Mouse (Mus musculus): ENCODE results near the gene Cnbd2. TPM values are rescaled to one million over a fixed set of nuclear protein-coding genes. Genes with fewer than 3 reads are reported as not detected.

Gene Cnbd2
- polyA plus RNA-seq, 1 experiment from 2014 or later: 3.4 TPM

DNA sequence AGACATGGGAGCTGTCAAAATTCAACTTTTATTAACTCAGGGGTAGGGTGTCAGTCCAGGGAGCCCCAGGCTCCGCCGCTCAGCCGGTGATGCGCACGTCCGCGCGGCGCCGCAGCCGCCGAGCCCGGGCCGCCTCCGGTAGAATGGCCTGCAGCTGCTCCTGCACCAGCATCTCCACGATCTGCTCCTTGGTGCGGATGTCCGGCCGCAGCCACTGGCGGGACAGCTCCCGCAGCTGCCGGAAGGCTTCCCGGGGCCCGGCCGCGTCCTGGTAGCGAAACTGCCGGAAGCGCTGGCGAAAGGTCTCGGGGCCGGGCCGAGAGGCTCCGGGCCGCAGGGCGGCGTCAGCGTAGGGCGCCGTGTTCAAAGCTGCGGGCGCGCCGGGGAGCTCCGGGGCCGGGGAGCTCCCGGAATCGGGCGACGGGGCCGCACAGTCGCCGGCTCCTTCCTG lies 233 bp upstream of the Cnbd2 start:
- Histone ChIP-seq H3K27ac (replicated peaks; ENCODE audit: low read depth, low read length) (peak overlapping the region; percentile 96), H3K27me3 (ENCODE audit: control insufficient read depth, insufficient read depth, low read length) (no peaks in the 10 kb centered on the region), H3K4me2 (ENCODE audit: low read depth, low read length) (peak overlapping the region; percentile 76), H3K9ac (replicated peaks; ENCODE audit: low read length) (peak overlapping the region; percentile 95), H3K4me1 (ENCODE audit: control insufficient read depth, insufficient read depth, low read length) (no peaks in the 10 kb centered on the region), H3K4me3 (ENCODE audit: low read depth, low read length) (peak overlapping the region; percentile 93), H3K9me3 (replicated peaks; ENCODE audit: control insufficient read depth, low read length) (no peaks in the 10 kb centered on the region), H3K36me3 (replicated peaks; ENCODE audit: control insufficient read depth, insufficient read depth, low read depth, low read length) (no peaks in the 10 kb centered on the region)
- WGBS: under 1% methylated on average over 53 of the region's 53 CpGs
- ATAC-seq (replicated peaks; ENCODE audit: insufficient number of reproducible peaks, low FRiP score, low TSS enrichment, low read depth): peak; percentile 66
- peak; percentile 60 for DNase-seq (ENCODE audit: low spot score)

DNA sequence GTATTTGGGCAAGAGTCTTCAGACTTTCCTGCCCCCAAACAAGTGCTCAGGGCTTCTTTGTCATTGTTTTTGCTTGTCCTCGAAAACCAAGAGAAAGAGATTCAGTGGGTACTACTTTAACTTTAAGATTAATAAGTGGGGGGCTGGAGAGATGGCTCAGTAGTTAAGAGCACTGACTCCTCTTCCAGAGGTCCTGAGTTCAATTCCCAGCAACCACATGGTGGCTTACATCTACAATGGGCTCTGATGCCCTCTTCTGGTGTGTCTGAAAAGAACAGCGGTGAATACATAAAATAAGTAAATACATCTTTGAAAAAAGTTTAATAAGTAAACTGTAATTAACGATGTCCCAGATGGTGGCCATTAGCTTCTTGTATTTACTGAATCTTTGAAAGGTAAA lies 1.1 kb downstream of the Cnbd2 start:
- peak overlapping the region; percentile 76 for H3K4me2 ChIP-seq (ENCODE audit: low read depth, low read length)
- no peak for DNase-seq (ENCODE audit: low spot score)
- no peaks in the 10 kb centered on the region for H3K36me3 ChIP-seq (replicated peaks; ENCODE audit: control insufficient read depth, insufficient read depth, low read depth, low read length)
- no peaks in the 10 kb centered on the region for H3K27me3 ChIP-seq (ENCODE audit: control insufficient read depth, insufficient read depth, low read length)
- WGBS: 49% methylated on average over 3 of the region's 3 CpGs
- peak overlapping the region; percentile 93 for H3K4me3 ChIP-seq (ENCODE audit: low read depth, low read length)
- no peaks in the 10 kb centered on the region for H3K4me1 ChIP-seq (ENCODE audit: control insufficient read depth, insufficient read depth, low read length)
- H3K9me3 ChIP-seq (replicated peaks; ENCODE audit: control insufficient read depth, low read length): no peaks in the 10 kb centered on the region
- no peak for ATAC-seq (replicated peaks; ENCODE audit: insufficient number of reproducible peaks, low FRiP score, low TSS enrichment, low read depth)
- H3K9ac ChIP-seq (replicated peaks; ENCODE audit: low read length): peak overlapping the region; percentile 95
- H3K27ac ChIP-seq (replicated peaks; ENCODE audit: low read depth, low read length): no peak overlapping the region

GRCm38 (mm10) chr2:156314811-156315210 lies 2.7 kb downstream of the Cnbd2 start:
- no peak overlapping the region for H3K4me2 ChIP-seq (ENCODE audit: low read depth, low read length)
- no peaks in the 10 kb centered on the region for H3K36me3 ChIP-seq (replicated peaks; ENCODE audit: control insufficient read depth, insufficient read depth, low read depth, low read length)
- no peak overlapping the region for H3K4me3 ChIP-seq (ENCODE audit: low read depth, low read length)
- H3K27me3 ChIP-seq (ENCODE audit: control insufficient read depth, insufficient read depth, low read length): no peaks in the 10 kb centered on the region
- H3K27ac ChIP-seq (replicated peaks; ENCODE audit: low read depth, low read length): no peak overlapping the region
- no peaks in the 10 kb centered on the region for H3K4me1 ChIP-seq (ENCODE audit: control insufficient read depth, insufficient read depth, low read length)
- no peak overlapping the region for H3K9ac ChIP-seq (replicated peaks; ENCODE audit: low read length)
- no peaks in the 10 kb centered on the region for H3K9me3 ChIP-seq (replicated peaks; ENCODE audit: control insufficient read depth, low read length)
- DNase-seq (ENCODE audit: low spot score): no peak
- 89% methylated on average over 6 of the region's 6 CpGs for WGBS
- ATAC-seq (replicated peaks; ENCODE audit: insufficient number of reproducible peaks, low FRiP score, low TSS enrichment, low read depth): no peak

DNA sequence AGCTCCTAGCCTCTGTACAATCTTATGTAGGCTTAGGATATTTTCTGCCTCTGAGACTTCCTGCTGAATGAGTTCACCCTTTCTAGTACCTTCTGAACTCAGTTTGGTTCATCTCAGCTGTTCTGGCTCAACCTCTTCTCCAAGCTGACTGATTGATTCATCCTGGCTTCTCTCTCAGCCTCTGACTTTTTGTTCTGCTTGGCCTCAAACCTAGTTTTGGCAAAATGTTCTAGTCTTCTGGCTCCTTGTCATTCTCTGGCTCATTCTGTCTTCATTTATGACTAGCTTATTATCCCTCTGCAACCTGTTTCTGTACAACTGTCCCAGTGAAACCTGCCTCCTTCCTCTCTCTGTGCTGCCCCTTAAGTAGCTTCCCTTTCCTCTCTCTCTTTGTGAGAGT lies 6.4 kb downstream of the Cnbd2 start:
- Histone ChIP-seq H3K4me3 (ENCODE audit: low read depth, low read length) (no peak overlapping the region), H3K9ac (replicated peaks; ENCODE audit: low read length) (no peak overlapping the region), H3K9me3 (replicated peaks; ENCODE audit: control insufficient read depth, low read length) (no peaks in the 10 kb centered on the region), H3K27ac (replicated peaks; ENCODE audit: low read depth, low read length) (no peak overlapping the region), H3K4me2 (ENCODE audit: low read depth, low read length) (no peak overlapping the region), H3K4me1 (ENCODE audit: control insufficient read depth, insufficient read depth, low read length) (no peaks in the 10 kb centered on the region), H3K36me3 (replicated peaks; ENCODE audit: control insufficient read depth, insufficient read depth, low read depth, low read length) (no peaks in the 10 kb centered on the region), H3K27me3 (ENCODE audit: control insufficient read depth, insufficient read depth, low read length) (no peaks in the 10 kb centered on the region)
- ATAC-seq (replicated peaks; ENCODE audit: insufficient number of reproducible peaks, low FRiP score, low TSS enrichment, low read depth): no peak
- no peak for DNase-seq (ENCODE audit: low spot score)

DNA sequence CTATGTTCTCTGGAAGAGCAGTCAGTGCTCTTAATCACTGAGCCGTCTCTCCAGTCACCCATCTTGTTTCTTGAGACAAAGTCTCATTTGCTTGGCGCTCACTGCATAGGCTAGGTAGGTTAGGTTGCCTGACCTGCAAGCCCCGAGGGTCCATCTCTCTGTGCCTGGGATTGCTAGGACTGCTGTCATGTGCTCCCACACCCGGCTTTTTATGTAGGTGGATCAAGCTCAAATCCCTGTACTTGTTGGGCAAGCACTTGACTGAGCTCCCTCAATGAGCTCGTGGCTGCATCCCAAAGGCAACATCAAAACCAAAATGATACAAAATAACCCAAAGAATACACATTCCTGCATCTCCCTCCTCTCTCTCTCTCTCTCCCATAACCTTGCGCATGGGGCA lies 9.4 kb downstream of the Cnbd2 start:
- Histone ChIP-seq H3K4me3 (ENCODE audit: low read depth, low read length) (no peak overlapping the region), H3K4me2 (ENCODE audit: low read depth, low read length) (no peak overlapping the region), H3K27me3 (ENCODE audit: control insufficient read depth, insufficient read depth, low read length) (no peaks in the 10 kb centered on the region), H3K36me3 (replicated peaks; ENCODE audit: control insufficient read depth, insufficient read depth, low read depth, low read length) (no peaks in the 10 kb centered on the region), H3K9ac (replicated peaks; ENCODE audit: low read length) (no peak overlapping the region), H3K9me3 (replicated peaks; ENCODE audit: control insufficient read depth, low read length) (no peaks in the 10 kb centered on the region), H3K4me1 (ENCODE audit: control insufficient read depth, insufficient read depth, low read length) (no peaks in the 10 kb centered on the region), H3K27ac (replicated peaks; ENCODE audit: low read depth, low read length) (no peak overlapping the region)
- DNase-seq (ENCODE audit: low spot score) (no peak), ATAC-seq (replicated peaks; ENCODE audit: insufficient number of reproducible peaks, low FRiP score, low TSS enrichment, low read depth) (no peak)
- 85% methylated on average over 6 of the region's 6 CpGs for WGBS

DNA sequence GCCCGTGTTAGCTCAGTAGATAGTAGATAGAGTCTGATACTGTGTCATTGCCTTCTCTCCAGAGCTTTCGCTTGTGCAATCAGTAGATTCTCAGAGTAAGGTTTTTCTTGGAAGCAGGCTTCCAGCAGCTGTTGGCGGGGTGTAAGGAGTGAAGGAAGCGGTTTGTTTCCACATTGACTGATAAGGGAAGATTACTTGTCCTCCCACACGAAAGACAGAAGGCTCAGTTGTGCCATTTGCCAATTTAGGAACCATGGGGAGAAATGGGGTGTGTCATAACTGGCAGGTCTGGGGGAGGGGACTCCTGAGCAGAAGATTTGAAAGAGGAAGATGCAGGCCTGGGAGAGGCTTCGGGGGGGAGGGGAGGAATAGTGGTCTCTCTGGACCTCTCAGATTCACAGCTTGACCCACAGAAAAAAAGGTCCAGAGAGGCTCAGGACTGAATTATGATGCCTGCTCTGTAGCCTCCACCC lies 12.1 kb downstream of the Cnbd2 start:
- Histone ChIP-seq H3K4me1 (ENCODE audit: control insufficient read depth, insufficient read depth, low read length) (no peaks in the 10 kb centered on the region), H3K4me3 (ENCODE audit: low read depth, low read length) (no peak overlapping the region), H3K27ac (replicated peaks; ENCODE audit: low read depth, low read length) (no peak overlapping the region), H3K9ac (replicated peaks; ENCODE audit: low read length) (no peak overlapping the region), H3K27me3 (ENCODE audit: control insufficient read depth, insufficient read depth, low read length) (no peaks in the 10 kb centered on the region), H3K36me3 (replicated peaks; ENCODE audit: control insufficient read depth, insufficient read depth, low read depth, low read length) (no peaks in the 10 kb centered on the region), H3K4me2 (ENCODE audit: low read depth, low read length) (no peak overlapping the region), H3K9me3 (replicated peaks; ENCODE audit: control insufficient read depth, low read length) (no peaks in the 10 kb centered on the region)
- ATAC-seq (replicated peaks; ENCODE audit: insufficient number of reproducible peaks, low FRiP score, low TSS enrichment, low read depth) (no peak), DNase-seq (ENCODE audit: low spot score) (no peak)
- 72% methylated on average over 6 of the region's 6 CpGs for WGBS

DNA sequence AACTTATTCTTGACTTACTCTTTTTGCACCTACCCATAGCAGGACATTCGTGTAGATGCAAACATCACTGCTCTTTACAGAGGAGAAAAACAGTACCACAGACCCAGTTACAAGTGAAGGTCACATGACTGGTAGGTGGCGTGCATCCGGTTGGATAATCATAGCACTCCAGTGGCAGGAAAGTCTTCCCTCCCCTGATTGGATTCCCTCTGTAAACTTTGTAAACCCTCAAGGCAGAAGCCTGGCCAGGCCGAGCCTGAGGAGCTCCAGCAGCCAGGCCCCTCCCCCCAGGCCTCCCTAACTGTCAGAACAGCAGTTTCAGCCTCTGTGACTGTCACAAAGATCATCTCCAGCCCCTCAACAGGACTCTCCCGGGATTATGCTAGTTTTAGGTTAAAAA lies 12.6 kb downstream of the Cnbd2 start:
- H3K27me3 ChIP-seq (ENCODE audit: control insufficient read depth, insufficient read depth, low read length): no peaks in the 10 kb centered on the region
- H3K4me3 ChIP-seq (ENCODE audit: low read depth, low read length): no peak overlapping the region
- DNase-seq (ENCODE audit: low spot score): peak; percentile 47
- WGBS: 25% methylated on average over 5 of the region's 5 CpGs
- ATAC-seq (replicated peaks; ENCODE audit: insufficient number of reproducible peaks, low FRiP score, low TSS enrichment, low read depth): no peak
- 0 out of 2 replicates have a peak overlapping the region, but pooled peaks have one; percentile 13 for H3K9ac ChIP-seq (replicated peaks; ENCODE audit: low read length)
- H3K4me2 ChIP-seq (ENCODE audit: low read depth, low read length): no peak overlapping the region
- no peaks in the 10 kb centered on the region for H3K36me3 ChIP-seq (replicated peaks; ENCODE audit: control insufficient read depth, insufficient read depth, low read depth, low read length)
- no peaks in the 10 kb centered on the region for H3K4me1 ChIP-seq (ENCODE audit: control insufficient read depth, insufficient read depth, low read length)
- H3K9me3 ChIP-seq (replicated peaks; ENCODE audit: control insufficient read depth, low read length): no peaks in the 10 kb centered on the region
- H3K27ac ChIP-seq (replicated peaks; ENCODE audit: low read depth, low read length): no peak overlapping the region

- Histone ChIP-seq H3K27ac (replicated peaks; ENCODE audit: low read depth, low read length) (no peak overlapping the region), H3K4me1 (ENCODE audit: control insufficient read depth, insufficient read depth, low read length) (no peaks in the 10 kb centered on the region), H3K36me3 (replicated peaks; ENCODE audit: control insufficient read depth, insufficient read depth, low read depth, low read length) (no peaks in the 10 kb centered on the region), H3K9ac (replicated peaks; ENCODE audit: low read length) (no peak overlapping the region), H3K9me3 (replicated peaks; ENCODE audit: control insufficient read depth, low read length) (no peaks in the 10 kb centered on the region), H3K27me3 (ENCODE audit: control insufficient read depth, insufficient read depth, low read length) (no peaks in the 10 kb centered on the region), H3K4me3 (ENCODE audit: low read depth, low read length) (no peak overlapping the region), H3K4me2 (ENCODE audit: low read depth, low read length) (no peak overlapping the region)
- no peak for ATAC-seq (replicated peaks; ENCODE audit: insufficient number of reproducible peaks, low FRiP score, low TSS enrichment, low read depth)
- 32% methylated on average over 1 of the region's 1 CpGs for WGBS
- no peak for DNase-seq (ENCODE audit: low spot score)
Measured at GRCm38 (mm10) chr2:156330681-156331080, 18.6 kb downstream of the Cnbd2 start.

All from embryonic facial prominence, embryonic 11.5 days (tissue).